Mouse (Mus musculus) left cerebral cortex, adult 9 months (tissue): ENCODE data around the gene Fam160b1.

Experiments used
- DNase-seq, 2 experiments: peaks; one replicate each; pipeline ENCODE4 v3.0.0; 2022; ENCODE audit warnings: low spot score in 2 of 2

Fam160b1 gene

DNA sequence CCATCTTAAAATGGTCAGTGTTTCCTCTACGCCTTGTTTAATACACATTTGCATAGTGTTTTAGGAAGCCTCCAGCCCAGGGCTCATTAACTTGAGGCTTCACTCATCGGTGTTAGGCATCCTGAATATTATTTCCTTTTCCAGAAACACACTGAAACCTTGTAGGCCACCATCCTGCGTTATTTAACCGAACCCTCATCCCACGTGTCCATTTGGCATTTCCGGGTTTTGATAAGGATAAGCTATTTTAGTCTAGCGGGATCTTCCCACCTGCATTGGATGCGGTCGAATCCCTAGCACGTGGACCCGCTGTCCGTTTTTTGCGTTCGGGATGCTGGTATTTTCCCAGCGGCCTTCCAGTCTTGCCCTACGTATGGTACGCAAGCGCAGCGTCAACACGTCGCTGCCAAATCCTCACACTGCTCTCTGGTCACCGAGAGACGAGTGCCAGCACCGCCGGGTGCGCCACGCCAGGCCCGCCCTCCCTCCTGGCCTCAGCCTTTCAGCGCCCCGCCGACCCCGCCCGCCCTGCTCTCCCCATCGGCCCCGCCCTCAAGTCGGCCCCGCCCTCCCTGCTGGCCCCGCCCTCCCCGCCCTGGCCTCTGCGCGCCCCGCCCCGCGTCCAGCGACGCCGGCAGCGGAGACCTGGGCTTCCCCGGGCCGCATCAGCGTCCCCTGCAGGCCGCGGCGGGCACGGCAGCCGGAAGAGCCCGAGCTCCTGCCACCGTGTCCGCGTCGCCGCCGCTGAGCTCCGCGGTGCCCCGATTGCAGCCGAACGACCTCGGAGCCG lies at the start of gene Fam160b1:
Gene Fam160b1 (plus strand): TSS at position 340 of the 790 bp plus-strand sequence.
- peak; percentile 89 to 91 for DNase-seq

DNA sequence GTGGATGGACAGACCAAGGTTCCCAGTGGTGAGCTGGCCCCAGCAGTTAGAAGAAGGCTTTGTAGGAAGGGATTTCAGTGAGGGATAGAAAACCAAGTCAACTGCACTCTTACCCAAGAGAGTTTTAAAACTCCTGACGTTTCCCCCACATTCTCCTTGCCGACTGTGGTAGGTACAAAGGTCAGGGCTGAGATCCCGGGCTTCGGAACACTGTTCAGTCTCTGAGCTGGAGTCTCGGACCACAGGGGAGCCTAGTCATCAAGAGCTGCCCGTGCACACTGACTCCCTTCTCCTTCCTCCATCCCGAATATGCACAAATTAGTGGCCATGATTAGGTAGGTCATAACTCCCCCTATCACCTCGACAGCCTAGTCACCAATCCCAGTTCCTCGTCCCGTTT lies 47.3 kb upstream of the Fam160b1 start:
- no peak for DNase-seq

GRCm38 (mm10) chr19:57313891-57314345 lies 46.6 kb upstream of the Fam160b1 start:
- peak in 1 of 2 experiments; percentile 42 for DNase-seq

- peak in 1 of 2 experiments; percentile 42 for DNase-seq
Observed at GRCm38 (mm10) chr19:57314346-57315012, 46.0 kb upstream of the Fam160b1 start, which contains the start of gene Ablim1. Gene Ablim1, minus strand, starts transcription at chr19:57314919.

- no peak for DNase-seq
Observed at GRCm38 (mm10) chr19:57315013-57315565, 45.4 kb upstream of the Fam160b1 start.

DNA sequence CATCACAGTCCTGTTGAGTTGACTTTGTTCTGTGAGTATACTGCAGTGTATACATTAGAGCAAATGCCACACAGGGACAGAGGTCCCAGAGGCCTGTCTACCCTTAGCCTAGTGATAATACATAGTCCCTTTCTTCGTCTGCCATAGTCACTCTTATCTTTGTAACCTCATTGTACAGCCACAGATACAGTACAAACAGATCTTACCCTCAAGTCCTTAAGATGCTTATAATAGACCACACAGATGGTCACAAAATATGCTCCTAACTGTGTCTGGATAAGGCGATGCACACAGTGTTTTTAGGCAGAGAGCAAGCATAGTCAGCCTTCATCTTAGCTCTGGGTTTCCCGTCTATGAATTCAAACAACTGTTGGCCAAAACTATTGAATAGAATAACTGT lies 43.9 kb upstream of the Fam160b1 start:
- DNase-seq = no peak

DNA sequence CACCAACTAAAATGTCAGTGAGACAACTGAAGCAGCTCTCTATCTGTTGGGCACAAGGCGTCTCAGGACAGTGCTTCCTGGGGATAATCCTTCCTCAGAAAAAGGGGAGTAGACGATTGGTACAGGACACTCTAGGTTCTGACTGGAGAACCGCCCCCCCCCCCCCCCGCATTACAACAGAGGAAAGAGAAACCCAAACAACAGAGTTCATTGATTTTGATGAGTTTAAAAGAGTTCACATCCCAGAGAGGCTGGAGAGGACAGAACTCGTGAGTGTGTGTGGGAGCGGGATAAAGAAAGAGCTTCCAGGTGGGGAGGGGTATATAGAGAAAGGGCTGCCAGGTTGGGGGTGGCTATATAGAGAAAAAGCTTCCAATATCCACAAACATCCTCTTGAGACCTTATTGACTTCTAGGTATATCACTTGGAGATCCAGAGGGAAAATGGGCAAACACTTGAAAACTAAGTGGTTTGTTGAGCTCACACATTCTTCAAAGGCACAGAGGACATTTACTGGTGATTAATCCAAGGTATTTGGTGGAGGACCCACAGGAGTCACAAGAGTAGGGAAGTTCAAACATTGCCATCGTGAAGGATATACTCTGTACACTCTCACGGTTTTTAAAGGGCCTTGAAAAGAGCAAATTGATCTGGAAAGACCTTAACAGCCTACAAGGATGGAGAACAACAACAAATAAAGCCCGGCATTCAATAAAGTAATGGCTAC lies 39.7 kb upstream of the Fam160b1 start:
- DNase-seq = no peak

DNA sequence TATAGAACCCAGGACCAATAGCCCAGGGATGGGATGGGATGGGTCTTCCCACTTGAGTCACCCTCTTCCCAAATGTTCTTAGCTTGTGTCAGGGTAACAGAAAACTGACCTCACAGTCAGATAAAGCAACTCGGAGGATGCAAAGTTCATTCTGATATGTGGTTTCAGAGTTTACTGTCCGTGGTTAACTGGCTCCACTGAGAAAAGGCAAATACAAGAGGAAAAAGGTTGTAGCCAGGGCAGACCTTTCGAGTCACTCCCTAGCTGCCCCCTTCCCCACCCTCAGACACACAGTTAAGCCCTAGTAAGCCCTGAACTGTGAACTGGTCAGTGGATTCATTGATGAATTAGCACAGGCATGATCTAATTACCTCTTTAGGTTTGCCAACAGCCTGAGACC lies 38.6 kb upstream of the Fam160b1 start:
- DNase-seq = no peak

DNA sequence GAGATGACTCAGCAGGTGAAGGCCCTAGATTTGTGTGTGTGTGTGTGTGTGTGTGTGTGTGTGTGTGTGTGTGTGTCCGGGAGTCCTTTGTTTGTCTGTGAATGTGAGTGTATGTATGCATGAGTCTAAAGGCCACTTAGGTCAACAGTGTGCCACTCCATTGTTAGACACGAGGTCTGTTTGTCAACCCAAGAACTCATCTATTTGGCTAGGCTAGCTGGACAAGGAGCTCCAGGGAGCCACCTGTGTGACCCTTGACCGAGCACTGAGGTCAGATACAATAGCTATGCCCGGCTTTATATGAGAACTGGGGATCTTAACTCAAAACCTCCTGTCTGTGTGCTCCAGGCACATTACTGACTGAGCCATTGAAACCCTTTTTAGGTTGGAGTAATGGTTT lies 38.0 kb upstream of the Fam160b1 start:
- DNase-seq = no peak

- no peak for DNase-seq
Observed at GRCm38 (mm10) chr19:57323087-57323486, 37.4 kb upstream of the Fam160b1 start.

GRCm38 (mm10) chr19:57325748-57326300 lies 34.7 kb upstream of the Fam160b1 start:
- peak in 1 of 2 experiments; percentile 61 for DNase-seq

DNA sequence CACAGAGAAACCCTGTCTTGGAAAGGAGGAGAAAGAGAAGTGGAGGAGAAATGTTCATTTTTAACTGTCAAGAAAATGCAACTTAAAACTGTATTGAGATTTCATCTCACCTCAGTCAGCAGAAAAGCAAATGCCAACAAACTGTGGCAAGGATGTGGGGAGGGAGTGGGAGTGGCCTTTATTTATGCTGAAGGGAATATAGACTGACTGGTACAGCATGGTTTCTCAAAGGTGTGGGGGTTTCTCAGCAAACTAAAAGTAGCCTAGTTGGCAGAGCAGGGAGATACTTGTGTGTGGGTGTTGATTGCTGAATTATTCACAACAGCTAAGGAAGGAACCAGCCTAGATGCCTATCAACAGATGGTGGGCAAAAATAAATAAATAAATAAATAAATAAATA lies 32.8 kb upstream of the Fam160b1 start:
- no peak for DNase-seq

- DNase-seq = no peak
Observed at GRCm38 (mm10) chr19:57328269-57328668, 32.2 kb upstream of the Fam160b1 start.

DNA sequence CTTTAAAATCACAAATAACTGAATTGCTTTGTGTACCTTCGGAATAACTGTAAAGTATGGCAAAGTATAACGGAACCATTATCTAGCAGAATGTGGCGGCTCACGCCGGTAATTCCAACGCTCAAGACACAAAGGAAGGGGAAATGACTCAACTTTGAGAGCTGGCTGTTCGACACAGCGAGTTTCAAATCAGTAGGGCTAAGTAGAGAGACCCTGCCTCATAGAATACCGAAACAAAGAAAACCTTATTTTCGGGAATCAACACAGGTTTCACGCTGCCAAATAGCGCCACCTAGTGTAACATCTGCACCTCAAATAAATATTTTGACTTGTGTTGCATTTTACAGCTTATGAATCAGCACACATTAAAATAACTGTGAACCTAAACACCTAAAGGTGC lies 31.7 kb upstream of the Fam160b1 start:
- DNase-seq = peak in 1 of 2 experiments; percentile 58

DNA sequence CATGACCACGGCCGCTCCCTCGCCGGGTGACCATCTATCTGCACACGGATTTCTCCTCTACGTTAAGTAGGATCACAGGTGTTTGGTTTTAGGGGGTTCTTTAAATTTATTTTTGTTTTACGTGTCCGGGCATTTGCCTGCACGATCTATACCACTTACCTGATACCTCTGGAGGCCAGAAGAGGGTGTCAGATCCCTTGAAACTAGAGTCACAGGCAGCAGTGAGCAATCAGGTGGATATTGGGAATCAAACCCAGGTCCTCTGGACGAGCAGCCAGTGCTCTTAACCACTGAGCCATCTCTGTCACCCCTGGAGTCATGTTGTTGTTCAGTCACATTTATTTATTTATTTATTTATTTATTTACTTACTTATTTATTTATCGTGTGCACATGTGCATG lies 30.2 kb upstream of the Fam160b1 start:
- DNase-seq = no peak

DNA sequence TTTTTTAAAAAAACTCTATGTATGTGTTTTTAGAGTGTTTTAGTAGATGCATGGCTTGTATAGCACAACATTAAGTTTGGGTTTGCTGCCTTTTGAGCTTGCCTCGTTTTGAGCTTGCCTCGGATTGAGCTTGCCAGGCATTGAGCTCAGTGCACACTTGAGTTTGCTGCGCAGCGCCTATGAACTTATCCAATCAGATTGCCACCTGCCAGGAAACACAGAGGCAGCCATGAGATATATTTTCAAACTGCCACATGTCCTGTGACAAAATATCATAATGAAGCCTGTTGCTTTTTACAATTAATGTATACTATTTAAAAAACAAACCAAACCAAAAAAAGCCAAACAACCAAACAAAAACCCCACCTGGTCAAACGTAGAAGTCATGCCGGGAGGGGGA lies 29.2 kb upstream of the Fam160b1 start:
- DNase-seq = no peak

GRCm38 (mm10) chr19:57333356-57333755 lies 27.1 kb upstream of the Fam160b1 start:
- no peak for DNase-seq

DNA sequence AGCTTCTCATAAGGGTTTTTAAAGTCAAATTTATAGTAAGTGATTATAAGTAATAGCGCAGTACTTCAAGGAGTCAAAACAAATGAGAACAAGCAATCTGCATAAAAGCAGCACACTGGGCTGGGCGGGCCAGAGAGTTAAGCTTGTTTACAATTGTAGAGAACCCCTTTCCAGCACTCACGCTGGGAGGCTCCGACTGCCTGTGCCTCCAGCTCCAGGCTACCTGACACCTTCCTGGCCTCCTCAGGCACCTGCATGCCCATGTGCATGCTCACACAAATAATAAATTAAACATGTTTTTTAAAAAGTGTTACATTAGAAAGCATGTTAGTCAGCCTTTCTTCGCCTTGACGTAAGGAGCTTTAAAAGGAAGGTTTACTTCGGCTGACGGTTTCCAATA lies 25.3 kb upstream of the Fam160b1 start:
- no peak for DNase-seq

DNA sequence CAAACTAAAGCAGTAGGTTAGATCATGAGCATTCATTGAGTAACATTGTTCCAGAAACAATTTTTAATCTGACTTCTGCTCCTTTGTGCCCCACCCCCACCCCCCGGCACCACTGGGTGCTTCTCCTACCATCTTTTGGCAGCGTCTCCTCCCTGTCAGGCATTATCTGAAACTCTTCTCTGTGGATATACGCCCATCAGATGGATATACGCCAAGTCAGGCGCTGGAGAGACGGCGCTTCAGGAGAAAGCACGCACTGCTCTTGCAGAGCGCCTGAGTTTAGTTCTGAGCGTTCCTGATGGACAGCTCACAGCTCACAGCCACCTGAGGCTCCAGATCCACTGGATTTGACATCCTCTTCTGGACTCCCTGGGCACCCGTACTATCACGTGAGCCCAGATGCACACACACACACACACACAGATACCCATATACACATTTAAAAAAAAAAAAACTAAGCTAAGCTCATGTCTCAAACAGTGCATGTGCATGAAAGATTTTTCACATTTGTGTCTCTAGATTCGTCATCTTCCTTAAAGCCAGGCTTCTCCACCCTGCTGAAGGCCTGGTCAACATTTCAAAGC lies 21.1 kb upstream of the Fam160b1 start:
- DNase-seq = no peak

GRCm38 (mm10) chr19:57340900-57341742 lies 19.4 kb upstream of the Fam160b1 start:
- no peak for DNase-seq
